Mouse (Mus musculus): ENCODE measurements around the gene Yap1. TPM values are rescaled to one million over a fixed set of nuclear protein-coding genes. Genes with fewer than 3 reads are reported as not detected.
"Not testable (repeated sequence)": the region's sequence is repeated elsewhere in the genome, so short reads cannot be mapped to it uniquely, and the experiment has no call there.

Gene Yap1
- total and polyA plus RNA-seq, 2 experiments: 21.6 to 27.9 TPM

DNA sequence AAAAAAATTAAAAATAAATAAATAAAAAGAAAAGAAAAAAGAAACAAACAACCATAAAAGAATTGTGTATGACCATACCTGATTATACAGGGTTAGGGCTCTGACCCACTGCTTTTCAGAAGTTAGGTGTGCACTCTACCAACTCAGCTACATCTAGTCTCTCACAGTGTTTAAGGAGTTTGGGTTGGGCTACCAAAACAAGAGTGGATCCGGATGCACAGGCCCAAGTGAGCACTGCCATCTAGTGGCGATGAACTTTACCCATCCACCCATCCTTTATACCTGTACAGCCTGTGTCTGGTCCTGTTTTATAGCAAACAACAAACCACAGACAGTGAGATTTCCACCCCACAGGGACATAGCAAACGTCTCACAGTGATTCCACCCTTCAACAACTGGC, 106.9 kb downstream of the Yap1 start:
- H3K36me3 ChIP-seq (ENCODE audit: control insufficient read depth, insufficient read depth, low read length): no peaks in the 10 kb centered on the region
- no peak overlapping the region for H3K4me3 ChIP-seq (ENCODE audit: insufficient read depth, low read depth, low read length)
- no peaks in the 10 kb centered on the region for H3K4me1 ChIP-seq (ENCODE audit: control insufficient read depth, insufficient read depth, low read length)
- TF ChIP-seq CTCF (IDR thresholded peaks at IDR 0.05; ENCODE audit: low read depth, low read length) (peak; percentile 84), POLR2A (IDR thresholded peaks at IDR 0.05; ENCODE audit: extremely low read depth, insufficient read depth, low read length) (no peak)
- 0% methylated on average over 3 of the region's 3 CpGs for WGBS
- H3K27ac ChIP-seq (replicated peaks; ENCODE audit: insufficient read depth, low read depth, low read length): no peak overlapping the region
- H3K79me2 ChIP-seq (ENCODE audit: control insufficient read depth, insufficient read depth, low read length): no peaks in the 10 kb centered on the region
- DNase-seq (ENCODE audit: extremely low read depth, low read depth, low spot score): peak; percentile 58
- no peaks in the 10 kb centered on the region for H3K27me3 ChIP-seq (ENCODE audit: control insufficient read depth, insufficient read depth, low read length)
- H3K9ac ChIP-seq (ENCODE audit: low read depth, low read length): no peak overlapping the region

DNA sequence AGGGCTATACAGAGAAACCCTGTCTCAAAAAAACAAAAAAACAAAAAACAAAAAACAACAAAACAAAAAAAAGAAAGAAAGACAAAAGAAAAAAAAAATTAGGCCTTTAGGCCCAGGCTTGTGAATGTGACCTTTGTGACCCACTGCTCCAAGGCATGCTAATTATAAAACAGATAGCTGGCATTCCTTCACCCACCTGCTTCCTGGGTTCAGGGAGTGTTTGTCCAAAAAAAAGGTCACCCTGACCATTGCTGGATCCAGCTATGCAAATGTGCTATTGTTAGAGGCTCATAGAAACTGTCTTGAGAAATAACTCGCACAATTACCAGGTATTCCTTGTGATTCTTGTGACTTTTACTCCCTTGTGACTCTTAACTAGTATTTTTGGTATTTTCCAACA, 112.6 kb downstream of the Yap1 start:
- WGBS: 87% methylated on average over 1 of the region's 1 CpGs
- not testable (repeated sequence) for H3K79me2 ChIP-seq (ENCODE audit: control insufficient read depth, insufficient read depth, low read length); H3K27me3 ChIP-seq (ENCODE audit: control insufficient read depth, insufficient read depth, low read length); H3K4me3 ChIP-seq (ENCODE audit: insufficient read depth, low read depth, low read length); H3K4me1 ChIP-seq (ENCODE audit: control insufficient read depth, insufficient read depth, low read length); H3K36me3 ChIP-seq (ENCODE audit: control insufficient read depth, insufficient read depth, low read length); H3K9ac ChIP-seq (ENCODE audit: low read depth, low read length)
- H3K27ac ChIP-seq (replicated peaks; ENCODE audit: insufficient read depth, low read depth, low read length): peak overlapping the region; percentile 93
- peak; percentile 77 for DNase-seq (ENCODE audit: extremely low read depth, low read depth, low spot score)

DNA sequence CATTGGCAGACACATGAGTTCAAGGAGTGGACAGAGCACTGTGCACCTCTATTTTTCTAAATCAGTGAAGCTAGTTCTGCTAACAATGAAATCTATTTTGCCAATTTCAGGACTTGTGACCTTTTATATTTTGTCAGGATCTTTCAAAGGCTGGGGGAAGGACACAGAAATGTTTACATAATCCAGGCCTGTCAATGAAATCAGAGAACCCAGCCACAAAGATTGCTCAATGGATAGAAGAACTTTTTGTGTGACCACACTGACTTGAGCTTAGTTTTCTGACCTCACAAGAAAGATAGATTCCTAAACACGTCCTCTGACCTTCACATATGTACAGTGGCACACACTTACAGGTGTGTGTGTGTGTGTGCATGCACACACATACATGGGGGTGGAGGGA, 113.2 kb downstream of the Yap1 start:
- WGBS: 19% methylated on average over 1 of the region's 1 CpGs
- no peaks in the 10 kb centered on the region for H3K79me2 ChIP-seq (ENCODE audit: control insufficient read depth, insufficient read depth, low read length)
- no peaks in the 10 kb centered on the region for H3K27me3 ChIP-seq (ENCODE audit: control insufficient read depth, insufficient read depth, low read length)
- H3K36me3 ChIP-seq (ENCODE audit: control insufficient read depth, insufficient read depth, low read length): no peaks in the 10 kb centered on the region
- TF ChIP-seq CTCF (IDR thresholded peaks at IDR 0.05; ENCODE audit: low read depth, low read length): no peak
- no peak for TF ChIP-seq POLR2A (IDR thresholded peaks at IDR 0.05; ENCODE audit: extremely low read depth, insufficient read depth, low read length)
- peak overlapping the region; percentile 93 for H3K27ac ChIP-seq (replicated peaks; ENCODE audit: insufficient read depth, low read depth, low read length)
- no peak overlapping the region for H3K4me3 ChIP-seq (ENCODE audit: insufficient read depth, low read depth, low read length)
- no peak overlapping the region for H3K9ac ChIP-seq (ENCODE audit: low read depth, low read length)
- H3K4me1 ChIP-seq (ENCODE audit: control insufficient read depth, insufficient read depth, low read length): peaks cover 5% of the 10 kb centered on the region
- peak; percentile 95 for DNase-seq (ENCODE audit: extremely low read depth, low read depth, low spot score)

DNA sequence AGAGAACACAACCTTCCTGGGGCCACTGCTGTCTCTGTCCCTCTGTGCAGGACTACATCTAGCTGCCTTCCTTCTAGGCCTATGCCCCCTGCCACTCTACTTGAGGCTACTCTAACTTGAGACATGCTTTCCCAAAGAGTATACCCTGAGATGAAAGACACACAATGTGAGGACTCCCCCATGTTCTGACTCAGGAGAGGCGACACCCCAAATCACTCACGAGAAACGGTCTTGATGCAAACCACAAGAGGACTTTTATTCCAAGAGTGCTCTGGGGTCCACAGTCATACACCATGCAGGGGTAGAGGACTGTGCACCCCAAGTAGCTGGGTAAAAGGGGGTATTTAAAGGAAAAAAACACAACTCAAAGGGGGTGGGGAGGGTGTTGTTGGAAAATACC, 120.0 kb downstream of the Yap1 start:
- Histone ChIP-seq H3K9ac (ENCODE audit: low read depth, low read length) (no peak overlapping the region), H3K27ac (replicated peaks; ENCODE audit: insufficient read depth, low read depth, low read length) (no peak overlapping the region), H3K79me2 (ENCODE audit: control insufficient read depth, insufficient read depth, low read length) (no peaks in the 10 kb centered on the region), H3K4me3 (ENCODE audit: insufficient read depth, low read depth, low read length) (no peak overlapping the region), H3K4me1 (ENCODE audit: control insufficient read depth, insufficient read depth, low read length) (no peaks in the 10 kb centered on the region), H3K36me3 (ENCODE audit: control insufficient read depth, insufficient read depth, low read length) (no peaks in the 10 kb centered on the region), H3K27me3 (ENCODE audit: control insufficient read depth, insufficient read depth, low read length) (no peaks in the 10 kb centered on the region)
- DNase-seq (ENCODE audit: extremely low read depth, low read depth, low spot score): no peak
- TF ChIP-seq CTCF (IDR thresholded peaks at IDR 0.05; ENCODE audit: low read depth, low read length) (no peak), POLR2A (IDR thresholded peaks at IDR 0.05; ENCODE audit: extremely low read depth, insufficient read depth, low read length) (no peak)
- 97% methylated on average over 3 of the region's 3 CpGs for WGBS

DNA sequence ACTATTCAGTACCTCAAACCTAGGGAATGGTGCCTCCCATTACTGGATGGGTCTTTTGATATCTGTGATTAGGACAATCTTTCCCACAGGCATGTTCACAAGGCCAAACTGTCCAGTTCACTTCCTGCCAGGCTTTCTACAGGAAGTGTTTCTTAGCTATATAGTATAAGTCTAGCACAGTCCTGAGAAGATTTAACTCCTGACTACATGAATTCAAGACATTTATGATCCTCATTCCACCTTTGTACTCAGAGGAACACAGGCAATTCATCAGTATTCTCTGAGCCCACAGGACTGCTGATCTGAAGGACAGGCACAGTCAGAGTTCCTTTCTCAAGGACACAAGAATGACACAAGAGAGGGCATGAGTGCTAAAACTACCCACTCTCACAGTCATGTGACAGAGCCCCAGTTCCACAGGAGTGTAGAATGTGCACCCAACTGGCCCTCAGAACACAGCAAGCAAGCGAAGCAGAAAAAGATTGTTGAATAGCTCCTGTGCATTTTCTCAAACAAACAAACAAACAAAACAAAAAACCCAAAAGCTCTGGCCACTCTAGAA, 122.0 kb downstream of the Yap1 start:
- no peak overlapping the region for H3K9ac ChIP-seq (ENCODE audit: low read depth, low read length)
- H3K36me3 ChIP-seq (ENCODE audit: control insufficient read depth, insufficient read depth, low read length): no peaks in the 10 kb centered on the region
- TF ChIP-seq POLR2A (IDR thresholded peaks at IDR 0.05; ENCODE audit: extremely low read depth, insufficient read depth, low read length) (no peak), CTCF (IDR thresholded peaks at IDR 0.05; ENCODE audit: low read depth, low read length) (no peak)
- WGBS: 93% methylated on average over 1 of the region's 1 CpGs
- H3K4me3 ChIP-seq (ENCODE audit: insufficient read depth, low read depth, low read length): no peak overlapping the region
- H3K4me1 ChIP-seq (ENCODE audit: control insufficient read depth, insufficient read depth, low read length): no peaks in the 10 kb centered on the region
- no peak overlapping the region for H3K27ac ChIP-seq (replicated peaks; ENCODE audit: insufficient read depth, low read depth, low read length)
- no peak for DNase-seq (ENCODE audit: extremely low read depth, low read depth, low spot score)
- H3K27me3 ChIP-seq (ENCODE audit: control insufficient read depth, insufficient read depth, low read length): no peaks in the 10 kb centered on the region
- H3K79me2 ChIP-seq (ENCODE audit: control insufficient read depth, insufficient read depth, low read length): no peaks in the 10 kb centered on the region

Other genes starting within 250 kb of the Yap1 start
- gene Tmem123, start 240.6 kb downstream of the Yap1 start, total RNA-seq (2014; rRNA removed): 26.9 and 29.5 TPM in 2 replicates
- gene Tmem123, start 240.6 kb downstream of the Yap1 start, polyA plus RNA-seq (2012; rRNA removed): 15.8 and 21.3 TPM in 2 replicates
- gene Birc2, start 167.5 kb downstream of the Yap1 start, total RNA-seq (2014; rRNA removed): 25.4 and 28.8 TPM in 2 replicates
- gene Birc2, start 167.5 kb downstream of the Yap1 start, polyA plus RNA-seq (2012; rRNA removed): 9.7 and 10.8 TPM in 2 replicates
- gene Birc3, start 131.4 kb downstream of the Yap1 start, total RNA-seq (2014; rRNA removed): 20.3 and 23.7 TPM in 2 replicates
- gene Birc3, start 131.4 kb downstream of the Yap1 start, polyA plus RNA-seq (2012; rRNA removed): 5.6 and 6.3 TPM in 2 replicates
- 0.34 and 0.74 TPM in 2 replicates for gene Cfap300, start 38.2 kb upstream of the Yap1 start, total RNA-seq (2014; rRNA removed)
- gene Cfap300, start 38.2 kb upstream of the Yap1 start, polyA plus RNA-seq (2012; rRNA removed): 0.17 and 0.20 TPM in 2 replicates
- 0.13 and 0.37 TPM in 2 replicates for gene Cep126, start 129.7 kb upstream of the Yap1 start, total RNA-seq (2014; rRNA removed)
- 0.02 and 0.10 TPM in 2 replicates for gene Cep126, start 129.7 kb upstream of the Yap1 start, polyA plus RNA-seq (2012; rRNA removed)

All from liver, adult 2 months (tissue).